Mouse (Mus musculus) kidney, adult 2 months (tissue): ENCODE measurements at regions not wholly inside any gene's neighbourhood (a gene's known extent, or its start where the extent isn't known, plus 50 kb on each side); places are given as distances from the start of the nearest gene placed in this dataset.

Experiments
- CTCF ChIP-seq: fragments of 200-500 bp; conservative IDR thresholded peaks from 2 replicates; pipeline ENCODE4 v1.5.1; 2011; ENCODE audit warnings: low read depth, mild to moderate bottlenecking, control low read depth, low read length, moderate library complexity, mixed read lengths; ENCODE audit not compliant: insufficient read depth, insufficient read length
- POLR2A ChIP-seq: fragments of 200-500 bp; IDR thresholded peaks from one replicate; pipeline ENCODE4 v1.6.1; 2011; ENCODE audit warnings: low read depth, low read length, control low read depth

GRCm38 (mm10) chr13:51310041-51310440 lies 98.4 kb upstream of the S1pr3 start:
- TF ChIP-seq POLR2A, result no peak
- no peak for TF ChIP-seq CTCF
